Mouse (Mus musculus): ENCODE data around the gene Tfcp2.
"Not testable (repeated sequence)": the region's sequence is repeated elsewhere in the genome, so short reads cannot be mapped to it uniquely, and the experiment has no call there.

Tfcp2 gene

DNA sequence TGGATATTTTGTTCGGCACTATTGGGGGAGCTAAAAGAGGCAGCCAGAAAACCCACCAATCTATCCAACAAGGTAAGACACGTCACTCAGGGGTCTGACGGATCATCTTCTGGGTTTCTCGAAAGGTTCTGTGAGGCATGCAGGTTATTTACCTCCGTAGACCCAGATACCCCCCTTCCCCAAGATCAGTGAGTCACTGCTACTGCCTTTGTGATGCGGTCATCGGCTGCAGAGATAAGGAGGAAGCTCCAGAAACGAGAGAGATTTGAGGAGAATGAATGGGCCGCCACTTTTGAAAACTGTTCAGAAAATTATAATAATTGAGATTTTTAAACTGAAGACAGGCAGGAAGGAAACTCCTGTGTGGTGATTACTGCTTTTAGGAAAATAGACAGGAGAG, 4.6 kb upstream of the Tfcp2 start:
- no peak for DNase-seq (ENCODE audit: low spot score)

DNA sequence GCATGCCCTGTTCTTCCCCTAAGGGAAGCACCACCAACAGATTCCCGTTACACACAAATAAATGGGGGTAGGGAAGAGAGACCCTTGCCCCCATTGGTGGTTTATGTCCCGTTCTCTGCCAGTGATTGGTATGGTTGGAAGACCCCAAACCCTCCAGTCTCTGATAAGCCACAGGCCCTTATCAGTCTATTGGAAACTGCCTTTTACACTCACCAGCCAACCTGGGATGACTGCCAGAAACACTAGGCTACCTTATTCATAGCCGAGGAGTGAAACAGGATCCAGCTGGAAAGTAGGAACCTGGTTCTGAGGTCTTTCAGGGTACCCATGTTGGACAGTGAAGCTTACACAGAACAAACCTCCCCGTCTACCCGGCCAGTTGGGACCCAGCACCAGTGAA, 4.2 kb upstream of the Tfcp2 start:
- no peak for DNase-seq (ENCODE audit: low spot score)

DNA sequence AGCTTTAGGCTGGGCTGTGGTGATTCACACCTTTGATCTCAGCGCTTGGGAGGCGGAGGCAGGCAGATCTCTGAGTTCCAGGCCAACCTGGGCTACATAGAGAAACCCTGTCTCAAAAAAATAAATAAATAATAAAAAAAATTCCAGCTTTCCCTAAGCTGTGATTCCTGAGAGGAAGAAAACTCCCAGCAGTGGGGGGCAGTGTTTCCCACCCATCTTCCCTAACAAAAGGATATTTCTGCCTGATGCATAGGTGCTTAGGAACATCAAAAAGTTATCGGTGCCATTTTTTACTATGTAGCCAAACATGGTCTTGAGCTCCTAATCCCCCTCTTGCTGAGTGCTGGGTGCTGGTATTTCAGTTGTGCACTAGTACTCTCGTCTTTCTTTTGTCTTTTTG, 1.5 kb downstream of the Tfcp2 start:
- no peak for DNase-seq (ENCODE audit: low spot score)

DNA sequence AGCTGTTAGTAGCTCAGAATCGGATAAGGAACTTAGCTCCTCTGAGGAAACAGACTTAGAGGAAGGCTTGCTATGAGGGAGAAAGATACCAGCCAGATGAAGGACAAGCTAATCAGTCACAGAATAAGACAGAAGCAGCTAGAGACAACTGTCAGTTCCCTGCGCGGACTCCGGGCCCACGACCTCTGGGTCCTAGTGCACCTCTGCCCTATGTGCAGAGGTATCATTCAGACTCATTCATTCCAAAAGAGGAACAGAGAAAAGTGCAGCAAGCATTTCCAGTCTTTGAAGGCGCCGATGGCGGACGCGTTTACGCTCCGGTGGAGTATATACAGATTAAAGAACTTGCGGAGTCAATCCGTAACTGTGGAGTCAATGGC, 8.2 kb downstream of the Tfcp2 start:
- not testable (repeated sequence) for DNase-seq (ENCODE audit: low spot score)

DNA sequence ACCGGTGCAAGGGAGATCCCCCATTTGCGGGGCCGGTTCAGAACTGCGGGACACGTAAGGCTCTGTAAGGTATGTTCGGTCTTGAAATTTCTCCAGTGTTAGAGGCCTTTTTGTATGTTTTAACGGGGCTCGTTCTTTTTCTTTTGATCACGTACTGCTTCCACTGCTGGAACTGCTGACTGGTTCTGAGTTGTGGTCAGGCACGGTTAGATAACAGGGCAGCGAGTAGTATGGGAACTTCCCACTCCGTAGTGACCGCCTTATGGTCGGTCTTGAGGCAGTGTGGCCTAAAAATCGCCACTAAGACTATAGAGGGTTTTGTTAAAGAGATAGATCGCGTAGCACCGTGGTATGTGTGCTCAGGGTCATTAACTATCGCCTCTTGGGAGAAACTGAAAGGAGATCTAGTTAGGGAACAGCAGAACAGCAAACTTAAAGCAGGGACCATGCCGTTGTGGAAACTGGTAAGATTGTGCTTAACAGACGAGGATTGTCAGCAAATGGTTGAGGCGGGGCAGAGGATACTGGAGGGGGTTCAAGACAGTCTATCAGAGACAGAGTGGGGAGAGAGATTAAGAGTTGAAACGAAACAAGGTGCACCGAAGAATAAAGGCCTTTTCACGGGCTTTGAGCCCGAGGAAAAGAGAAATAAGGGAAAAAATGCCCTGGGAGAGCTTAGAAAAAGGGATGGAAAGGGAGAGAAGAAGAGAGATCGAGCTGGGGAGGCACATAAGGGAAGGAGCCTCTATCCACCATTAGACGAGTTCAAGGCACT, 8.7 kb downstream of the Tfcp2 start:
- DNase-seq (ENCODE audit: low spot score) = not testable (repeated sequence)

DNA sequence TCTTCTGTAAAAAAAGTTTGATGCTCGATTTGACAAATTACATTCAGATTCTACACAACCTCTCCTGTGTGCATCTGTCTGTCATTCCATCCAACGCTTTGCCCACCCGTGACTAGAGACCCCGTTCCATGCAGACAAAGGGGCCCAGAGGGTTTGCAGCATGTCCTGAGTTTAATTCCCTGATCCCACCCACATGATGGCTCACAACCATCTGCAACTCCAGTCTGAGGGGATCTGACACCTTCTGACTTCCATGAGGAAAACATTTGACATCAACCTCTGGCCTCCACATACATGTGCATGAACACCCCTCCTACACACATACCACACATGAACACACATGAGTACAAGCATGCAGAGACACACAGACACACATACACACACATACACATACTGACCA, 10.4 kb downstream of the Tfcp2 start:
- no peak for DNase-seq (ENCODE audit: low spot score)

DNA sequence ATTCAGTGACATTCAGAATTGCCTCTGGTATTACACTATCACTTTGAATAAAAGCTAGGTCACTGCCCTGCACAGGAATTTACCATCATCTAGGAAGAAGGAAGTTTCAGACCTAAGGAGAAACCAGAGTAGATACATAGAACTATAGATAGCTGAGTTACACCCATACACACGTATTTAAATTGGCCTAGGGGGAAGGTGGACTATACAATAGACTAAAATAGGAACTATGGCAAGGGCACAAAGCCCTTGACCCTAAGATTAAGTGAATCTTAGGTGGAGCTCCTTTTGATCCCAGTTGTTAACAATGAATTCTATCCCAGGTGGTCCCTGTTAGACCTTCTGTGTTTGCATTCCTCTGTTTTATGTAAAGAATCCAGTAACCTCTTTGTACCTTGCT, 10.8 kb downstream of the Tfcp2 start:
- not testable (repeated sequence) for DNase-seq (ENCODE audit: low spot score)

DNA sequence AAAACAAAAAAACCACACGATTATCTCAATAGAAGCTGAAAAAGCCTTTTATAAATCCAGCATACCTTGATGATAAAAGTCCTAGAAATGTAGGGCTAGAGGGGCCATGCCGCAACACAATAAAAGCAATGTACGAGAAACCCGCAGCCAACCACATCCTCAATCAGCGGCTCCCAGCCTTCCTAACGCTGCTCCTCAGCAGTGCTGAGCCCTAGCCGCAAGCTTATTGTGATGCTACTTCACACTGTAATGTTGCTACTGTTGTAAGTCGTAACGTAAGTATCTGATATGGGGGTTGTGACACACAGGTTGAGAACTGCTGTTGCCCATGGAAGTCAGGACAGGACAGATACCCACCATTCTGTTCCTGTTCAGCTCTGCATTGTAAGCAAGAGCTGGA, 12.4 kb downstream of the Tfcp2 start:
- no peak for DNase-seq (ENCODE audit: low spot score)

DNA sequence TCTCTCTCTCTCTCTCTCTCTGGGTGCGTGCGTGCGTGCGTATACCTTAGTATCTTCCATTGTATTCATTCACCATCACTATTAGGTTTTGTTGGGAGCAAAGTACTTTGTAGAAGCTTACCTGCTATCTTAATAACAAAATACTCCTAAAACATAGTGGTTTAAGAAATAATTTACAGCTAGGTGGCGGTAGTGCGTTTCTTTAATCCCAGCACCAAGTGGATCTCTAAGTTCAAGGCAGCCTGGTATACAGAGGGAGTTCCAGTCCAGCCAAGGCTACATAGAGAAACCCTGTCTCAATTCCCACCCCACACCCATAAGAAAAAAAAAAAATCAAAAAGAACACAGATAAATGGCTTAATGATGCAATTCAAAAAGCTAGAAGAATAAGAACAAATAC, 13.9 kb downstream of the Tfcp2 start:
- DNase-seq (ENCODE audit: low spot score) = no peak

DNA sequence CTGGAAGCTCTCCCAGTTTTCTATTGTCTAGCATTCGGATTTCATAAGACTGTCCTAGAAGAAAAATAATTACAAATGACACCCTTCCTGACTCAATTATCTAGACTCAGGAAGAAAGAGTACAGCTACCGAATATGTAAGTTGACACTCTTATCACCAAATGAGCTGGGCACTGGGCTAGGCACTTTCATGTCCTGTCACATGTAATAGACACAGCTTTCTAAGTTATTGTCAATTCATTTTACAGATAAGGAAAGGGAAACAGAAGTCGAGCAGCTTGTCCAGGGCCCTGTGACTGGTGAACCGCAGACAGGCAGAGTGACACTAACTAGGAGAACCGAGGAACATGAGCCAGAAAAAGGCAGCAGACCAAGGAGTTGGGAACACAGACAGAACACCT, 23.9 kb downstream of the Tfcp2 start:
- no peak for DNase-seq (ENCODE audit: low spot score)

DNA sequence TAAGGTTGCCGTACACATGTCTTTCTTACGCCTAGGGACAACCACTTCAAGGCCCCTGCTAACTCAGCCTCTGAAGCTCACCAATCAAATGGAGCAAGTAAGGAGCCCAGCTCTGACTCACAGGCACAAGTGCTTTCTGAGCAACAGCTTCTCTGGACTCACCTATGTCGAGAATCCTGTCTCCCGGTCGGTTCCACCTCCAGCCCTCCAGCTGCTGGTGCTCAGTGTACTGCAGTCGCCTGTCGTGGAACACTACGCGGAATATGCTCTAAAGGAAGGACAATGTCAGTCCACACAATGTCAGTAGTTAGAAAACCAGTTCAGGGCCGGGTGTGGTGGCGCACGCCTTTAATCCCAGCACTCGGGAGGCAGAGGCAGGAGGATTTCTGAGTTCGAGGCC, 26.4 kb downstream of the Tfcp2 start:
- no peak for DNase-seq (ENCODE audit: low spot score)

DNA sequence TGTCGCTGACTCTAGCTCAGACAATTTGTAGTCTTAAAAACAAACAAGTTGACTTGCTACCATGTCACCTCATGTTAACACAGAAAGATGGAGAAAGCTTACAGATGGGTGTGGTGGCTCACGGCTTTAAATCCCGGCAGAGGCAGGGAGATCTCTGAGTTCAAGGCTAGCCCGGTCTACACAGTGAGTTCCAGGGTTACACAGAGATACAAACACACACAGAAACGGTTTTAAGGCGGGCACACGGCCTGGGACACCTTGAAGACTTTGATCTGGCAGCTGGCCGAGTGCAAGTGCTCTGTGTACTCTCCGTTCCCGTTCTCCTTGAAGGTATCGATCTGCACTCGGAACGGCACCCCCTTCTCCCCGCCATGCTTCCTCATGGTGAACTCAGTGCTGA, 31.5 kb downstream of the Tfcp2 start:
- DNase-seq (ENCODE audit: low spot score) = peak; percentile 18

DNA sequence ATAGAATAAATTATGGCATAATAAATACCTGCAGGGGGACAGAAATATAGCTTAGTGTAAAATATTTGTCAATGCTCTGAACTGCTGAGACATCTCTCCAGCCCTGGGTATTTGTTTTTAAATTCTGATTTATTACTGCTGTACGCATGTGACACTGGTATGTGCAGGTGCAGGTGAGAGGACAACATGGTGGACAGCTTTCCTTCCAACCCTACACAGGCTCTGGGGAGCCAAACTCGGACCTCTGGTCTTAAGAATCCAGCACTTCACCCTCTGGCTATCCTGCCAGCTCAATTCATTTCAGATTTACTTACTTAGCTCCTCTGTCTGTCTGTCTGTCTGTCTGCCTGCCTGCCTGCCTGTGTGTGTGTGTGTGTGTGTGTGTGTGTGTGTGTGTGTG, 36.7 kb downstream of the Tfcp2 start:
- DNase-seq (ENCODE audit: low spot score) = no peak

DNA sequence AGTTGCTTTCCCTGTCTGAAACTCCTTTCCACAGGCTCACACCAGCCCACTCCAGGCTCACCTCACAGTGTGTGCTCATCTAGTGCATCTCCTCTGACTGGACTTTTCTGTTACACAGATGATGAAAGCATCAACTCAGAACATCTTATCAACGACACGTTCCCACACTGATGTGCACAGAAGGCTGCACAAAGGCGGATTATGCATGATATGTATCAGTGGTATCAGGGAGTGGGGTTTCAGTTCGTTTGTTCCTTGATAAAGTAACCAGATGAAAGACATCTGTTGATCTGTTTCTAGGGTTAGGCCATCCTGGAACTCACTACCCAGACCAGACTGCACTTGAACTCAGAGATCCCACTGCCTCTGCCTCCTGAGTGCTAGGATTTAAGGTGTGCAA, 38.4 kb downstream of the Tfcp2 start:
- DNase-seq (ENCODE audit: low spot score) = no peak

DNA sequence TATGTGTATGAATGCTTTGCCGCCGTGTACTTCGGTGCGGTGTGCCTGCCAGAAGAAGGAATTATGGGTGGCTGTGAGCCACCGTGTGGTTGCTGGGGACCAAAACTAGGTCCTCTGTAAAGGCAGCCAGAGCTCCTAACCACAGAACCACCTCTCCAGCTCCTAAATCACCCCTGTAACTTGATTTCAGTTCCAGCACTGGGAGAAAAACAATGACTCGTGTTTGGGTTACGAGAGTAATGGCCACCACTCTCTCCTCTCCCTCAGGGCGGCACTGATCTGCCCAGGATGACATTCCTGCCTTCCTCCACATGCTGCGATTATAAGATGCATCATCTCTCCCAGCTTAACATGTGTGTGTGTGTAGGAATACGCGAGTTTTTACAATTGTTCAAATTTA, 41.7 kb downstream of the Tfcp2 start:
- DNase-seq (ENCODE audit: low spot score) = no peak

DNA sequence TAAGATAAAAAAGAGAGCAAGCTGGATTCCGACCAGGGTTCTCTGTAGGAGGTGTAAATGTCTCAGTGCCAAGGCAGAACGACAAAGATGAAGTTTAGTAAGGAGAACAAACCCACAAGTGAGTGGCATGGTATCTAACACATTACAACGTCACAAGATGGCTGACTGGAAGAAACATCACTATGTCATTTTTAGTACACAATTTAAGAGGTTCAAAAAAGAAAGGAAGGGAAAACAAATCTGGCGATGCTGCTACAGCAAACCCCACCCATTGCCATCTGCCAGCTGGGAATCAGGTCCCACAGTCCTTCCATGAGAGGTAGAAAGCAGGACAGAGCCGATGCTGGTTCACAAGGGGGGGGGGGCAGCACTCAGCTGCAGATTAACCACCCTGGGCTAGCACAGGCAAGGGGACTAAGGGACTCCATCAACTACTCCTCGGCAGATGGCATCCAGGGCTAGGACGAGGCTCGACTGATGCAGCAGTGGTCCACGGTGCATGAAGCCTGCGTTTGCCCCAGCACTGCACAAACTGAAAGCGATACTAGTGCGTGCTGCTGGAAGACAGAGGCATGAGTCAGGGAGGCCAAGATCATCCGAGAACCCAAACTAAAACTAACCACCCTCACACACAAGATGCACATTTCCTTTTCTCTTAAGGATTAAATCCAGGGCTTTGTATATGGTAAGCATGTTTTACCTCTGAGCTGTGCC, 43.2 kb downstream of the Tfcp2 start:
- no peak for DNase-seq (ENCODE audit: low spot score)

DNA sequence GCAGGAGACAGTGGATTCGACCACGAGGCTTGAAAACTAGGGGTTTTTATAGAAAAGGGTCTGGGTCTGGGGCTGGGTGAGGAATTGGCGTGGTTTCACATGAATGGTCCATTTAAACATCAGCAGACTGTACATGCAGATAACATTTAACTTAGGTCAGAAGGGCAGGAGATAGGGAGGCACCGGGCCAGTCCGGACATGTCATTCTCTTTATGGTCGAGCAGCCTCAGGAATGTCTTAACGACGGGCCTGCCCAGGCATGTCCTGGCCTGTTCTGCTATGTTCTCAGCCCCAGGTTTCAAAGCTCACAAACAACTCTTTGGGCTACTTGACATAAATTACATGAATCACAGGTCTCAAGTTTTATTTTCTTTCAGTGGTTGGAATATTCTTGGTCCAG, 52.3 kb downstream of the Tfcp2 start:
- DNase-seq (ENCODE audit: low spot score) = not testable (repeated sequence)

DNA sequence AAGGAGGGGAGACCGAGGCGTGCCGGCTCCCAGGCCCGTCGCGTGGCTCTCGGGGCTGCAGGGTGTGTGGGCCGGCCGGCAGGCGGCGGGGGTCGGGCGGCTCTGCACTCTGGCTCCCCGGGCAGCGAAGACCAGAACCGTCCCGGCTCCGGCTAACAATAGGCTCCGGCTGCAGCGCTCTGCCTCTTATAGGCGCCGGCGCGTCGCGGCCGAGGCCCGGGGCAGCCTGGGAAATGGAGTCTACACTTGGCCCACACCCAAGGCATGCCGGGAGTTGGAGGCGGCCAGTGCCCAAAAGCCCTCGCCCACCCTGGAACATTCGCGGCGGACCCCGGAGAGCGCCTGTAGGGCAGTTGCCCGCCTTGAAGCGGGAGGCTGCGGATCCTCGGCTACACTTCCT, 56.7 kb downstream of the Tfcp2 start, which contains the start of gene Csrnp2:
Gene Csrnp2, minus strand, starts transcription at position 387 of the 400 bp plus-strand sequence.
- peak; percentile 91 for DNase-seq (ENCODE audit: low spot score)

DNA sequence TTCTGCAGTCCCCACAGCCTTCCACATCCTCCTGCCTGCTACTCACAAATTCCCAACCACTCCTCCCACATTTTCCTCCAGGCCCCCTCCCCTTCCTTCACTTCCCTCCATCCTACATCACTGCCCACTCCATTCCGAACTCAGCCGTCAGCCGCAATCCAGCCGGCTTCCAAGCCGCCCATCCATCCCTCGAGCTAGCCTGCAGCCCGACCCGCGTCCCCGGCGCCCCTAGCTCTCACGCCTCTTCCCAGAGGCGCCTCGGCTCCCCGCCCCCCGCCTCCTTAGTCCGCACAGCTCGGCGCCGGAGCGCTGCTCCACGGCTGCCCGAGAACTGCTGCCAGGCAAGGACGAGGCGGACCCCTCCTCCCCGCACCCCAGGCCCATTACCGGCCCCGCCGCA, 57.2 kb downstream of the Tfcp2 start:
- no peak for DNase-seq (ENCODE audit: low spot score)

DNA sequence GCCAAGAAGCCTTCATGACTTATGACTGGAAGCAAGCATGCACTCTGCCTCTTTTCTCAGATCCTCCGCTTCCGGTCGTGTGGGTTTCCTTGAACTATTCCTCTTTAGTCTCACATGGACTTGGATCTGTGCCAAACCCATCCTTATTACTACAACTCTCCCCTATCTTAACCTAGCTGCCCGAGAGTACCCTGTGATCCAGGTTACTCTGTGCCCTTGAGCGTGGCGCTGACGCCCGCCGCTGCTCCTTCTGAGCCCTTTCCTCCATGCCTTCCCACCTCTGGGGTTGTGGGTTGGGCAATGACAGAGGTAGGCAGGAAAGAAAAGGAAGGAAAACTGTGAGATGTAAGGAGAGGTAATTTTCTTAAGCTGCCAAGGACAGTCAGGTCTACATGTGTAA, 59.8 kb downstream of the Tfcp2 start:
- DNase-seq (ENCODE audit: low spot score) = no peak

DNA sequence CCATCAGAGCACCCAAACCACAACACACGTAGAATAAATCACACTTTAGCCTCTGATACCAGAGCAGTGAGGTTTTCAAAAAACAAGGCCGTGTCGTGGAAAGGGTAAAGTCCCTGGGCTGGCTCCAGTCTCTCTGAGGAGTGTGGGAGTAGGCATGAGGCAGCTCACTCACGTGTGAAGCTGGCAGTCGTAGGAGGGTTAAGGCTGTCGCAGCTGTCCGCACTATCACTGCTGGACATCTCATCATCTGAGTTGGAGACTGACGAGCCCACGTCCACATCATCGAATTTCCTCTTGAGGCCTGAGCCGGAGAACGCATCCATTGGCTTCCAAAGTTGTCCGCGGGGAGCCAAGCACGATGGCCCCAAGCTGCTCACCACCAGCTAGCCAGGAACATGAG, 62.5 kb downstream of the Tfcp2 start:
- no peak for DNase-seq (ENCODE audit: low spot score)

DNA sequence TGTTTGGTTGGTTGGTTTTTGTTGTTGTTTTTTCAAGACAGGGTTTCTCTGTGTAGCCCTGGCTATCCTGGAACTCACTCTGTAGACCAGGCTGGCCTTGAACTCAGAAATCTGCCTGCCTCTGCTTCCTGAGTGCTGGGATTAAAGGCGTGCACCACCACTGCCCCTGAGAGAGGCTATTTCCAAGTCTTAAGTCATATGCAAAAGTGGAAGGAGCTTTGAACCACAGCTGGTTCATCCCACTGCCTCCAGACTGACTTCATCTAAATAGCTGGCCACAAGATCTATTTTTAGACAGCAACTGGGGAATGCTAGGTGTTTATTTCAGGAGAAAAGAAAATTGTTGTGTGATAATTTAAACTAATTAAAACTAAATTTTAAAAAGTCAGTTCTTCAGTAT, 63.5 kb downstream of the Tfcp2 start:
- not testable (repeated sequence) for DNase-seq (ENCODE audit: low spot score)

DNA sequence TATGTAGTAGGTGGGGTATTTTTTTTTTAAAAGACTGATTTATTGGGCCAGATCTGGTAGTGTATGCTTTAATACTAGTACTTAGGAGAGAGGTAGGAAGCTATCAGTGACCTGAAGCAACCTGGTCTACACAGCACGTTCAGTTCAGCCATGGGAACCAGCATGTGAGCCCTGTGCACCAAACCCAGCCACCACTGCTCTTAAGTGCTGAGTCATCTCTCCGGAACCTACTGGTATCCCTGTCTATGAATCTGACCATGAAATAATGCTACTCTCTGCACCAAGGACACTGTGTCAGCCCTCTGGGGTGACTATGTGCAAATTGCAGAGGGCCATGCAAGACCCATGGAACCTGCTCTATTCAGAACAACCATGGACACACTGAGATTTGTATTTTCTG, 64.8 kb downstream of the Tfcp2 start:
- no peak for DNase-seq (ENCODE audit: low spot score)

DNA sequence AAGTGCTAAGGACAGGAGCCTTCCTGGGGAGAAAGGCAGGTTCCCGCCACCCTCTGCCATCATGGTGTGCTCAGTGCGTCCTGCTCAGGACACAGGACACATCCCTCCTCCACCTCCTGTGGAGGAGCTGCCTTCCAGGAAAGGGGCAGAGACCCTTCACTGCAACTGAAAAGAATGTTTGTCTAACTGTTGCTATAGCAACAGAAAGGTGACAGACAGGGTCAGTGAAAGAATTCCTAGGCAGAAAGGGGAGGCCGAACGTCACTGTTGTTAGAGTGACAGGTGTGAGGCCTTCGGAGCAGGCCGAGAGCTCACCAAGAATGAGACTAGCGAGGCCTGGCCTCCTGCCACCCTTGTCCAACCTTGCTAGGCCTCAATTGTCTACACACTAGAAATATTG, 65.4 kb downstream of the Tfcp2 start:
- DNase-seq (ENCODE audit: low spot score) = no peak

All from urinary bladder, postnatal 14 days (tissue).